Mouse (Mus musculus): Measurements from ENCODE around the gene Ctnna3. TPM values are rescaled to one million over a fixed set of nuclear protein-coding genes. Genes with fewer than 3 reads are reported as not detected.

Ctnna3 gene
- total and polyA plus RNA-seq, 3 experiments: not detected

GRCm38 (mm10) chr10:64438736-64439135, 1008.8 kb downstream of the Ctnna3 start:
- Histone ChIP-seq H3K9ac (ENCODE audit: control insufficient read depth, low read depth, low read length, poor library complexity, severe bottlenecking) (no peak overlapping the region), H3K4me1 (ENCODE audit: control insufficient read depth in 1 of 2, insufficient read depth in 2 of 2, low read length in 2 of 2) (no peaks in the 10 kb centered on the region), H3K36me3 (ENCODE audit: control insufficient read depth in 1 of 2, insufficient read depth in 2 of 2, low read length in 2 of 2) (no peaks in the 10 kb centered on the region), H3K27me3 (ENCODE audit: control insufficient read depth in 1 of 2, insufficient read depth in 2 of 2, low read length in 2 of 2) (no peaks in the 10 kb centered on the region), H3K27ac (ENCODE audit: control insufficient read depth, low read depth, low read length) (no peak overlapping the region), H3K4me3 (ENCODE audit: control insufficient read depth in 1 of 2, insufficient read depth in 1 of 2, low read depth in 2 of 2, low read length in 2 of 2) (no peak overlapping the region), H3K79me2 (ENCODE audit: control insufficient read depth, insufficient read depth, low read length, poor library complexity) (no peaks in the 10 kb centered on the region), H3K9me3 (replicated peaks; ENCODE audit: insufficient read depth, low read length) (no peaks in the 10 kb centered on the region)
- no peak for DNase-seq (ENCODE audit: low read depth, low spot score)
- TF ChIP-seq MXI1 (IDR thresholded peaks at IDR 0.05; ENCODE audit: low read depth, low read length): no peak
- no peak for TF ChIP-seq TBP (IDR thresholded peaks at IDR 0.05; ENCODE audit: low read depth, low read length)
- TF ChIP-seq CTCF (IDR thresholded peaks at IDR 0.05 in 2 of 3, conservative IDR thresholded peaks at IDR 0.05 in 1 of 3; ENCODE audit: control insufficient read depth in 1 of 3, insufficient read depth in 1 of 3, low read depth in 2 of 3, low read length in 3 of 3, poor library complexity in 1 of 3, severe bottlenecking in 1 of 3): no peak
- TF ChIP-seq MEF2A (IDR thresholded peaks at IDR 0.05; ENCODE audit: extremely low read depth, insufficient replicate concordance, low read depth, low read length, poor library complexity, severe bottlenecking): no peak
- TF ChIP-seq USF1 (IDR thresholded peaks at IDR 0.05; ENCODE audit: low read depth, low read length): no peak
- no peak for TF ChIP-seq ZC3H11A (IDR thresholded peaks at IDR 0.05; ENCODE audit: low read depth, low read length)
- TF ChIP-seq POLR2A (IDR thresholded peaks at IDR 0.05; ENCODE audit: control insufficient read depth in 1 of 2, insufficient read depth in 1 of 2, low read depth in 1 of 2, low read length in 2 of 2, poor library complexity in 1 of 2): no peak
- TF ChIP-seq RAD21 (IDR thresholded peaks at IDR 0.05; ENCODE audit: low read depth, low read length): no peak
- no peak for TF ChIP-seq MYC (IDR thresholded peaks at IDR 0.05; ENCODE audit: low read depth, low read length)
- TF ChIP-seq TCF12 (IDR thresholded peaks at IDR 0.05; ENCODE audit: low read depth, low read length): no peak
- TF ChIP-seq CHD1 (IDR thresholded peaks at IDR 0.05; ENCODE audit: low read depth, low read length): no peak
- TF ChIP-seq EP300 (IDR thresholded peaks at IDR 0.05; ENCODE audit: low read depth in 1 of 2, low read length in 2 of 2): no peak
- no peak for TF ChIP-seq MYB (IDR thresholded peaks at IDR 0.05; ENCODE audit: low read depth, low read length)
- TF ChIP-seq POLR2AphosphoS2 (IDR thresholded peaks at IDR 0.05; ENCODE audit: low read length): no peak
- no peak for TF ChIP-seq ZKSCAN1 (IDR thresholded peaks at IDR 0.05; ENCODE audit: low read depth, low read length)
- no peak for TF ChIP-seq MAZ (IDR thresholded peaks at IDR 0.05; ENCODE audit: low read depth, low read length)
- no peak for TF ChIP-seq USF2 (IDR thresholded peaks at IDR 0.05; ENCODE audit: borderline replicate concordance in 1 of 2, insufficient read depth in 1 of 2, low read depth in 1 of 2, low read length in 2 of 2)
- no peak for TF ChIP-seq ZNF384 (IDR thresholded peaks at IDR 0.05; ENCODE audit: low read depth, low read length)

DNA sequence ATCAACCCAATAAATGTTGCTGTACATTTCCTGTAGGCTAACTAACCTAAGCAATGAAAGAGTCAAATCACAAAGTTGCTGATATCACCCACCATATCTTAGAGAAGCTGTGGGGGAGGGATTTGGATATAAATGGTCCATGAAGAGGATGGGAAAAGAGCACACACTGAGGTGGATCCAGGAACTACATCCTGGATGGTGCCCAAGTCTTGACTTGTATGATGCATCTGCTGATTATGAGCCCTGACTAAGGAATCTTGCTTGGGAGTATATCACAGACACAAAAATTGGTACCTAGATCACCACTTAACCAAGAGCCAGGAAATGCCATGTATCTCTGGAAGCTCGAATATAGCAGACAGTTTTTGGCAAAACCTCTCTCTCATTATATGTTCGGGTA, 1018.7 kb downstream of the Ctnna3 start:
- no peak overlapping the region for H3K9ac ChIP-seq (ENCODE audit: control insufficient read depth, low read depth, low read length, poor library complexity, severe bottlenecking)
- no peak for TF ChIP-seq ZNF384 (IDR thresholded peaks at IDR 0.05; ENCODE audit: low read depth, low read length)
- TF ChIP-seq HCFC1 (IDR thresholded peaks at IDR 0.05; ENCODE audit: low read depth, low read length): no peak
- TF ChIP-seq GABPA (IDR thresholded peaks at IDR 0.05; ENCODE audit: low read depth, low read length): no peak
- TF ChIP-seq TCF12 (IDR thresholded peaks at IDR 0.05; ENCODE audit: low read depth, low read length): no peak
- no peak for TF ChIP-seq RAD21 (IDR thresholded peaks at IDR 0.05; ENCODE audit: low read depth, low read length)
- no peak for TF ChIP-seq SIN3A (IDR thresholded peaks at IDR 0.05; ENCODE audit: low read length)
- no peak for TF ChIP-seq E2F4 (IDR thresholded peaks at IDR 0.05; ENCODE audit: borderline replicate concordance, low read depth, low read length)
- no peak for TF ChIP-seq MXI1 (IDR thresholded peaks at IDR 0.05; ENCODE audit: low read depth, low read length)
- no peak for TF ChIP-seq TAL1 (IDR thresholded peaks at IDR 0.05; ENCODE audit: low read length)
- TF ChIP-seq TBP (IDR thresholded peaks at IDR 0.05; ENCODE audit: low read depth, low read length): no peak
- TF ChIP-seq MYC (IDR thresholded peaks at IDR 0.05; ENCODE audit: low read depth, low read length): no peak
- no peak for TF ChIP-seq MAX (IDR thresholded peaks at IDR 0.05; ENCODE audit: low read length)
- no peak overlapping the region for H3K4me3 ChIP-seq (ENCODE audit: control insufficient read depth in 1 of 2, insufficient read depth in 1 of 2, low read depth in 2 of 2, low read length in 2 of 2)
- H3K4me1 ChIP-seq (ENCODE audit: control insufficient read depth in 1 of 2, insufficient read depth in 2 of 2, low read length in 2 of 2): no peaks in the 10 kb centered on the region
- H3K36me3 ChIP-seq (ENCODE audit: control insufficient read depth in 1 of 2, insufficient read depth in 2 of 2, low read length in 2 of 2): no peaks in the 10 kb centered on the region
- H3K9me3 ChIP-seq (replicated peaks; ENCODE audit: insufficient read depth, low read length): no peaks in the 10 kb centered on the region
- no peak for DNase-seq (ENCODE audit: low read depth, low spot score)
- no peak overlapping the region for H3K27ac ChIP-seq (ENCODE audit: control insufficient read depth, low read depth, low read length)
- no peaks in the 10 kb centered on the region for H3K27me3 ChIP-seq (ENCODE audit: control insufficient read depth in 1 of 2, insufficient read depth in 2 of 2, low read length in 2 of 2)
- no peaks in the 10 kb centered on the region for H3K79me2 ChIP-seq (ENCODE audit: control insufficient read depth, insufficient read depth, low read length, poor library complexity)
